Mouse (Mus musculus): ENCODE measurements around the gene Cog8. TPM values are rescaled to one million over a fixed set of nuclear protein-coding genes. Genes with fewer than 3 reads are reported as not detected.
A peak's percentile ranks its signal among the peaks of the same experiment; 100 is the strongest.

The Cog8 gene
- 10 to 100 TPM; 24.2 to 26.6 TPM for total RNA-seq (2021)
- long read RNA-seq, experiment 1, full-length matches to known transcripts, result 29 of 44 reads
- long read RNA-seq, experiment 1, partial matches to known transcripts, result 6 of 44 reads
- long read RNA-seq, experiment 1, other reads (novel, unspliced or antisense), result 9 of 44 reads
- long read RNA-seq, experiment 2, full-length matches to known transcripts, result 24 of 32 reads
- long read RNA-seq, experiment 2, partial matches to known transcripts, result 4 of 32 reads
- long read RNA-seq, experiment 2, other reads (novel, unspliced or antisense), result 4 of 32 reads

GRCm38 (mm10) chr8:107056076-107056972 lies at the start of gene Cog8, which contains the start of gene Nip7:
Gene Cog8 (minus strand): TSS chr8:107056689.
Gene Nip7 (plus strand): TSS chr8:107056877.
- DNase-seq, result peak; percentile 96

- DNase-seq, result peak; percentile 91
Measured at GRCm38 (mm10) chr8:107104547-107104946, 48.1 kb upstream of the Cog8 start.

- no peak for DNase-seq
Measured at GRCm38 (mm10) chr8:107100635-107101034, 44.1 kb upstream of the Cog8 start.

DNA sequence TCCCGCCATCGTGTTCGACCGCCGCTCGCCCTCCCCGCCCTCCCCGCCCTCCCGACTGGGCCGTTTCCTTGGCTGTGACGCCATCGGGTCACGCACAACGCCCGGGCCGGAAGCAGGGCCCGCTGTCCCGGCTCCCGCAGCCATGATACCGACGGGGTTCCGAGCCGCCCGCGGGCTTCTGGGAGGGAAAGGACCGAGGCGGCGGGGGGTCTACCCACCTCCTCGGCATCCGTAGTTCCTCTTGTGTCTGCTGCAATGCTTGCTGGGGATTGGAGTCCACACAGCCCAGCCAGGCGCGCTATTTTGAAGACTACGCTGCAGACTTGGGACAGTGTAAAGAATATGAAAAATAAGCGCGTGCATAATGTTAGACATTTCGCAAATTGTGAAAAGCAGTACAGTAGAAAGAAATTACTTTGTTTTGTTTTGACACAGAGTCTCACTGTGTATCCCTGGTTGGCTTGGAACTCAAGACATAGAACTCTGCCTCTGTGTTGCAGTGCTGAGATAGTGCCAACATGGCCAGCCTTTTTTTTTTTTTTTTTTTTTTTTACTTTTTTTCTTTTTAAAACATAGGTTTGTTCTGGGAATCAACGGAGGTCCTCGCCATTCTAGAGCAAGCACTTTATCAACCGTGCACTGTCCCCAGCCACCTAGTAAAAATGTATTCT lies 40.0 kb upstream of the Cog8 start, which contains the start of gene Terf2:
TSS of gene Terf2 (minus strand) at position 182 of the 671 bp plus-strand sequence.
- peak; percentile 96 for DNase-seq

DNA sequence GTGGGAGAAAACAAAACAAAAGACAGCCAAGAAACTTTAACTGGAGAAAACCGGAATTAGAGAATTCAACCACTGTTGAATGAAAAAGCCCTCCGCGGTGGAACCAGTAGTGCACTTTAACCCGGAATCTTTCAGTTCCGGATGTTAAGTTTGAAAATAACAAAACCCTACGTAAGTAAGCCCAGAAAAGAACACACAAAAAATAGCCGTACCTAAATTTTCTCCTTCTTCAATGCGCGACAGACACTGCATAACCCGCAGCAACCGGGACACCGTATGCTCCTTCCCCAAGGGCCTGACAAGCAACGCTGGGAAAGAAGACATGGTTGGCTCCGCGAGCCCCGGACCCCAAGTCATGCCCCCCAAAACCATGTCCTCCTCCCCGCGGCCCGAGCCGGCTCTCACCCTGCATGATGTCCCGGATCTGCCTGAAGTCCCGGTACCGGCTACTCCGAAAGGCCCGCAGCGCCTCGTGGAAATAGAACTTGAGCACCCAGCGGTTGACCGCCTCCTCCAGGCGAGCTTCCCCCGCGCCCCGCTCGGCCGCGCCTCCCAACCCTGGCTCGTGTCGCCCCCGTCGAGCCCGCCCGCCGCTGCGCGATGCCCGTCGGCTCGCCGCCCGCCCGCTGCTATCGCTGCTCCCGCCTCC lies 39.4 kb upstream of the Cog8 start:
- no peak for DNase-seq

DNA sequence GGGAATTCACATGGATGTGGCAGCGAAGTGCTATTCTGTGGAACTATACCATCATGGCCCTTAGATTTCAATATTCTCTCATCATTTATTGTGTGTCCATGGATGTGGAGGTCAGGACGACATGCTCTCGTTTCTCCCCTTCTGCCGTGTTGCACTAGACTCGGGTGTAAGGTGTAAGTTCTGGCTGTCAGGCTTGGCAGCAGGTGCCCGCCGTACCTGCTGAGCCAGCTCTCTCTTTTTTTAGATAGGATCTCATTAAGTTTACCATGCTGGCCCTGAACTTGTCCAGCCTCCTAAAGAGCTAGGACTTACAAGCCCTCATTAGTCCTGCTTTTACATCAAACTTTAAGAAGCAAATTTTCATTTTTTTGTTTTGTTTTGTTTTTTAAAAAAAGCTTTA lies 34.0 kb upstream of the Cog8 start:
- no peak for DNase-seq

DNA sequence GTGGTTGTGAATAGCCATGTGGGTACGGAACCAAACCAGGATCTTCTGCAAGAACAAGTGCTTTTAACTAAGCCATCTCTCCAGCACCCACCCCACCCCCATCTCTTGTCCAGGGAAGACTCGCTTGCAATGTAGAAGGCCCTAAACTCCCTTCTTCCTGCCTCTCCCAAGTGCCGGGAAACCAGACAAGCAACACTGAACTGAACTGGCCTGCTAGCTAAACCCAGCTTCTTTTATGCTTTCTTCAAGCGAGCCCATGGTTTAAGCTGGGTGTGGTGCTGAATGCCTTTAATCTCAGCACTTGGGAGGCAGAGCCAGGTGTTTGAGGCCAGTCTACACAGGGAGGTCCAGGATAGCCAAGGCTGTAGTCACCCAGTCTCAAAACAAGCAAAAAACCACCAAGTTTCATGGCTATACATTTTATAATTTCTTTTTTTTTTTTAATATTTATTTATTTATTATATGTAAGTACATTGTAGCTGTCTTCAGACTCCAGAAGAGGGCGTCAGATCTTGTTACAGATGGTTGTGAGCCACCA lies 32.1 kb upstream of the Cog8 start:
- DNase-seq, result no peak

- no peak for DNase-seq
Measured at GRCm38 (mm10) chr8:107086018-107086417, 29.5 kb upstream of the Cog8 start.

GRCm38 (mm10) chr8:107085358-107085757 lies 28.9 kb upstream of the Cog8 start:
- DNase-seq, result no peak

DNA sequence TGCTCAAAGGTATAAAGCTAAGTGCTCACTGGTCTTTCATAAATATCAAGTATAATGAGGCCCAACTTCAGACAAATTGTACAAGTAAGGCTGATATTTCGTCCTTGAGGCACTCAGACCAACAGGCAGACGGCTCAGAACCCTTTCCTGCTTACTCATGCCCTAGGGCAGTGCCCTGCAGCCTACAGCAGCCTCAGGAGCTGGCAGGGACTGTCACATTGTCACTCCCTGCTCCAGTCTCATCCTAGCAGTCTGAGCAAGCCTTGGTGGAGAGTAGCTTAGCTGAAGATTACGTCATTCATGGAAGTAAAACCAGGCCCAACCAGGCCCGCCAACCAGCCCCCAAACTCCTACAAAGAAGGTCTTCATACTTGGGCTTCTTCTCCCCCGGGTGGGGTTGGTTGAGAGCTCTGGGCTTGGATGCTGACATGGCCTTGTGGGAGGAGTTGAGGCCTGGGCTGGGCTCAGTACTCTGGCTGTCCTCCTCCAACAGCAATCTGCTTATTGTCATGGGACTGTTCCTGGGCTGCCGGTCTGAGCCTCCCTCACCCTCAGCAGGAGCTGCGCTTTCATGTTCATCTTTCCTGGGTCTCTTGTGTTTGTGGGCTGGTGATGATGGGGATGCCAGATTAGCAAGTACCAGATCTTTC lies 19.9 kb upstream of the Cog8 start:
- DNase-seq, result peak; percentile 33

GRCm38 (mm10) chr8:107074128-107074527 lies 17.6 kb upstream of the Cog8 start:
- no peak for DNase-seq

DNA sequence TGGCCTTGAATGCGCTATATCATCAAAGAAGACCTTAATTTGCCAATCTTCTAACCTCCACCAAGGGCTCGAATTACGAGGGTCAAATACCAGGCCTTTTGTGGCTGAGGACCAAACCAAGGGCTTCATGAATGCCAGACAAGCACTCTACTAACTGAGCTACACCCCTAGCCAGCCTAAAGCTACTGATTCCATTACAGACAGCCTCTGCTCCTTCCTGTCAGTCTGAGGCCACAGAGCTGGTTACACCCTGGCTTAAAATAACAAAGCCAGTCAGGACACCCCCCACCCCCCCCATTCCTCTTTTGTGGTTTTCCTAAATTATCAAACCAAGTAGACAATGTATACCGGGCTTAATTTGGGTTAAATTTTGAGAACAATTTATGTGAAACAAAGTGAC lies 17.2 kb upstream of the Cog8 start:
- no peak for DNase-seq

GRCm38 (mm10) chr8:107065511-107066496 lies 9.3 kb upstream of the Cog8 start, which contains the start of gene Tmed6:
Gene Tmed6 (minus strand): TSS chr8:107065644.
- no peak for DNase-seq

- DNase-seq, result no peak
Measured at GRCm38 (mm10) chr8:107062613-107063012, 6.1 kb upstream of the Cog8 start.

DNA sequence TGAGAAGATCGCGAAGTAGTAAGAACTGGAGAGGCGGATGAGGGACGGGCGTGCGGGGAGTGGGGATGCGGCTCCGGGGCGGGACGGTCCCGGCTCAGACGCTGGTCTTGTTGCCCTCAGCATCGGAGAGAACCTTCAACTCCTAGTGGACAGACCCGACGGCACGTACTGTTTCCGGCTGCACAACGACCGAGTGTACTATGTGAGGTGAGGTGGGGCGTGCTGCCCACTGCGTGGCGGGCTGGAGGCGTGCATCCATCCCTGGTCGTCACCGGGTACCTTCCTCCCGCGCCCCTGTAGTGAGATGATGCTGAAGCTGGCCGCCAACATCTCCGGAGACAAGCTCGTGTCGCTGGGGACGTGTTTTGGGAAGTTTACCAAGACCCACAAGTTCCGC lies 482 bp upstream of the Cog8 start:
- DNase-seq, result no peak

DNA sequence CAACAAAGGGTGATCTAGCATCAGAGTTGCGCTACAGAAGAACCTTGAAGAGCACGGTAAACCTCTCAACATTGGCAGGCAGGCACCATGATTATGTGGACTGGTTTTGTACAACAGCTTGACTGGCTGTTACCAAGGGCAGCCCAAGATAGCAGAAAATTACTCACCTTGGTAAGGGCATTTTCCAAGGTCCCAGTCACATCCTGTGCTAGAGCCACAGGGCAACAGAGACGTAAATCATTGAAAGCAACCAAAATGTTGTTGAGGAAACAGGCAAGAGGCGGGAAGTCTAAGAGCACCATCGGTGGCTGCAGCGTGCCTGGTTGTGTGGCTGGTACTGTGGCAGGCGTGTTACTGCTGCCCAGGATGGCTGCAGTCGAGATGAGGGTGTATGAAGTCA lies 4.4 kb downstream of the Cog8 start:
- peak; percentile 37 for DNase-seq

DNA sequence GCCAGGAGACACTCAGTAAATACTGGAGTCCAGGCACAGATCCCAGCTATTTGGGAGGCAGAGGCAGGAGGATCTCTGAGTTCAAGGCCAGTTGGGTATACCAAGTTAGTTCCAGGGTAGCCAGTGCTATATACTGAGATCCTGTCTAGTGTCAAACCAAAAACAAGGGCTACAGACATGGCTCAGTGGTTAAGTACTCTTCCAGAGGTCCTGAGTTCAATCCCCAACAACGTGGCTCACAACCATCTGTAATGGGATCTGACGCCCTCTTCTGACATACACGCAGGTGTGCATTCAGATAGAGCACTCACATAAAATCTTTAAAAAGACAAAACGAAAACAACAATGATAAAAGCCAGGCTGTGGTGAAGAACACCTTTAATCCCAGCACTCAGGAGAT lies 7.0 kb downstream of the Cog8 start:
- DNase-seq, result no peak

DNA sequence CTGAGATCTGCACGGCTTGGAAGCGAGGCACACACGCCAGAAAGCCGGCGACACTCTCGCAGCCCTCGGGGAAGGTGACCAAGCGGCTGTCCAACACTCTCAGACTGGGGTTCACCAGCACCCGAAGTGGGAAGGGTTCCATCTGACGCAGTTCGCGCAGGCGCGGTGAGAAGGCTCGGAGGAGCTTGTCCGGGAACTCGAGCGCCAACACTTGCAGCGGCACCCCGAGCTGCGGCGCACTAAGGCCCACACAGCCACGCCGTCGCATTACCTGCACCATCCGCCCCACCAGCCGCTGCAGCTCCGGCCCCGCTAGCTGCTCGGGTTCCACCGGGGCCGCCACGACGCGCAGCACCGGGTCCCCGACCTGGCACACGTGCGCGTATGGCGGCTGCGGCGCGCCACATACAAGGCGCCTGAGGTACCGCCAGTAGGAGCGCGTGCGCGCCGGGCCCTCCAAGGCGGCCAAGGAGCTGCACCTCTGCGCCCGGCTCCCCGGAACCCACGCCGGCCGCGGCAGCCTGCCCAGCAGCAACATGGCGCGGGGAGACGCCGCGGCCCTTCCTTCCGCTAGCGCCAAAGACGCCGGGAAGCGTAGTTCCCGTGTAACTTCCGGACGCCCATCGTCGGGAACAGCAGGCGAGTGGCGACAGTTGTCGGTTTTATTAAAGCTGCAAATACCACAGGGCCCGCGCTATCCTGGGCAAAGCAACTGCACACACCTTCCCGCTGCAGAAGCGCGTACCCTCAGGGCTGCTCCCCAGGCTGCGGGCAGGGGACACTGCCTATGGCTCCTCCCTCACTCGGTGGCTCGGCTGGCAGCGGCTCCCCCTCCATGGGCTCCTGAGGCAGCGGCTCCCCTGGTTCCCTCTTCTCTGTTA lies 8.2 kb downstream of the Cog8 start, which contains the start of gene Pdf:
TSS of gene Pdf (minus strand) at position 554 of the 881 bp plus-strand sequence.
- DNase-seq, result peak; percentile 88

DNA sequence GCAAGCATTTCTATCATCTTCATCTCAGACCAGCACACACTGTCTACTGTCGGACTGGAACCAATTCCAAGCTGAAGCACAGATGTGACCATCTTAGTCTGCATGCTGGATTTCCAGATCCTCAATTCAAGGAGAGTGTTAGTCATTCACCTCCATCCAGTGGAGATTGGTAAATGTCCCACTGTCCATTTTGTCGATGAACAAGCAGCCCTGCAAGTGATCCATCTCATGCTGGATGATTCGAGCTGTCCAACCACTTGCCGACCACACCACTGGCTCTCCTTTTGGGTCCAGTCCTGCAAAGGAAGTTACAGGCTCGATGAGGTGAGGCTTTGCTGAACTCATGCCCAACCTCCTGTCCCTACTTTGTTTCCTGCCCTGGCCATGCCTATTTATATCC lies 9.5 kb downstream of the Cog8 start:
- DNase-seq, result no peak
